Mouse (Mus musculus) embryo, embryonic 11.5 days (tissue): ENCODE measurements around the gene Rpl41.
"Not testable (repeated sequence)": the region's sequence is repeated elsewhere in the genome, so short reads cannot be mapped to it uniquely, and the experiment has no call there.

Experiments
- DNase-seq: peaks from one replicate; pipeline ENCODE4 v3.0.0-alpha.2; 2012; ENCODE audit warnings: low read depth, low spot score

Rpl41 gene

DNA sequence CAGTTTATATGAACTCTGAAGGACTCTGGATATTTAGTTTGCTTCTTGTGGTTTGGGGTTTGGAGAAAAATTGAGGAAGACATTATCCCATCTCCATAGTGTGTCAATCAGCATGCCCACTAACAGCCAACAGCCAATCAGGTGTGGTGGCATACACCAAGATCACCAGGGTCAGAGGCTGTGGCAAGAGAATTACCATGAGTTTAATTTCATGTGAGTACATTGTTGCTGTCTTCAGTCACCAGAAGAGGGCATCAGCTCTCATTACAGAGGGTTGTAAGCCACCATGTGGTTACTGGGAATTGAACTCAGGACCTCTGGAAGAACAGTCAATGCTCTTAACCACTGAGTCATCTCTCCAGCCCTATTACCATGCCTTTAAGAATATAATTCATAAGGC, 7.2 kb upstream of the Rpl41 start:
- no peak for DNase-seq

- not testable (repeated sequence) for DNase-seq
Measured at GRCm38 (mm10) chr10:128555567-128555966, 6.5 kb upstream of the Rpl41 start.

DNA sequence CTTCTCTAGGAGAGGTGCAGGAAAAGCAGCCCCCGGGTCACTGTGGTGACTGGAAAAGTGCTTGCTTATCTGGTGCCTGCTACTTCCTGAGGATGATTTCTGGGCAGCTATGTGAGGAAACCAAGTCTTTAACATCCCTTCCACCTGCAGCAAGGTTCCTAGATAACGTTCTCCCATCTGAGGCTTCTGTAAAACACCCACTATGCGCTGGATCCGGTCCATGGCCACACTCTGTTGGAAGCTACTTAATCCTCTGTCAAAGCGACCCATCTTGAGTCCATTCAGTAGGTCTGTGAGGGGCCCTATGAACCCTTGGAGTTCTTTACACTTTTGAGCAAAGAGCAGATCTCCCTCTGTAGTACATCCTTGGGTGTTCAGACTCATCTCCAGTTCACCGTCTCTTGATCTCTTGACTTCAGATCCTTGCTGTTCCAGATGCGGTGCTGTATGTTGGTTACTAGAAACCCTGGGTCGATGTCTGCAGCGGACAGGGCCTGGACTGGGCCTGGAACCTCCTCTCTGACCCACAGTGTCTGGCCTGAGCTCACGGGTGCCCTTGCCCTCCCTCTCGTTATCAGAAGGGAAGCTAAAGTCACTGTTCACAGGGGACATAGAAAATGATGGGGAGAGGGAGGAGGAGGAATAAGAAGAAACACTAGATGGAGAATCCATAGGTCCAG, 1.2 kb upstream of the Rpl41 start:
- DNase-seq = not testable (repeated sequence)

GRCm38 (mm10) chr10:128549682-128550057, 565 bp upstream of the Rpl41 start:
- DNase-seq = not testable (repeated sequence)

DNA sequence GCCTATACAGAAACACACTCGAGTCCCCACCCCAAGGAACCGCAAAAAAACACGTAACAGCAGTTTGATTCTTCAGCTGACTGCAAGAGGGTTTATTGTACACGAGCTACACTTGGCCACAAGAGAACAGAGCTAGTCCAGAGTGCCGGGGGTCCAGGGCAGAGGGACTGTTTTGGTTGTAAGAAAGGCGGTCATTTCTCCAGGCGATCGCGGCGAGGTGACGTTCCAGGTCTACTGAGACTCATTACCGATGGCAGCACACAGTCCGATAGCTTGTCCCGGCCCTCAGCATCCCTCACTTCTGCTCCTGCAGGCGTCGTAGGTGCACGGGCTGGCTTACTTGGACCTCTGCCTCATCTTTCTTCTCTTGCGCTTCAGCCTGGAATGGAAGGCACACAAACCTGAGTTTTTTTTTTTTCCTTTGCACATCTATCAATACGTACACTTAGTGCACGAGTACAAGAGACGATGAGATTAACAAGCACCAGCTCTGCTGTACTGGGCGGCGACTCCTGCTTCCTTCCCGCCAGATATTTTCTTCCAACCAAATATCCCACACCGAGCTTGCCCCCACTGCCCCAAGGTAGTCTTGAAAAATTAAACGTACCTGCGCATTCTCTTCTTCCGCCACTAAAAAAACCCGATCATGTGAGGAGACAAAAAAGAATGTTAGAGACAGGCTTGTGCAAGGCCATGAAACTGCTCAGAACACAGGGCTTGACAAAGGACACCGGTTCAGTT, 884 bp downstream of the Rpl41 start:
- DNase-seq = not testable (repeated sequence)

DNA sequence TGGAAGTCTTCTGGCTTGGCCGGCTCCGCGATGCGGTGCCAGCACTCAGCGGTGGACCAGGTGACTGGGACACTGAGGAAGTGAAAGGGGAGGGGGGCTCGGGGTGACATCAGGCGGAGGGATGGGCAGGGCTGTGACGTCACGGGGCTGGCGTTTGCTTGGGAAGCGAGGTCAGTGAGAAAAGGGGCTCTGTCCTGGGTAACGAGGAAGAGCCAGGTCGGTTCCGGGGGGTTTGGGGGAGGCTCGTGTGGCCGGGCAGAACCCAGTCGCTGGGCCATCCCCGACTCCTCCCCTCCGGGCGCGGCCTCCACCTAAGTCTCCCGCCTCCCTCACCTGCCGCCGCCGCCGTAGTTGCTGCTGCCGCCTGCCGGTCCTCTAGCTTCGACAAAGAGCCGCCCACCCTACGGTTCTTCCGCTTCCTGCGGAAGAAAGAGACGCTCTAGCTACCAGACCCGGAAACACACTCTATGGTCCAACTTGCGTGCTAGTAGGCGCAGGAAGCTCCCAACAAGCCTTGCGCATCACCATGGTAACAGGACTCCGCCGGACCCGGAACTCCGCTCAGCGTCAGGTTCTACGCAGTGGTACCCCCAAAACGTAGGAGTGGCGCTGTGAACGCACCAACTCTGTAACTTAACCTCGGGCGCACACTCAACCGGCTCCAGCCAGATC, 1.6 kb downstream of the Rpl41 start, which contains the start of gene Zc3h10:
Zc3h10 (minus strand) TSS at position 414 of the 672 bp plus-strand sequence.
- DNase-seq = peak; percentile 91

DNA sequence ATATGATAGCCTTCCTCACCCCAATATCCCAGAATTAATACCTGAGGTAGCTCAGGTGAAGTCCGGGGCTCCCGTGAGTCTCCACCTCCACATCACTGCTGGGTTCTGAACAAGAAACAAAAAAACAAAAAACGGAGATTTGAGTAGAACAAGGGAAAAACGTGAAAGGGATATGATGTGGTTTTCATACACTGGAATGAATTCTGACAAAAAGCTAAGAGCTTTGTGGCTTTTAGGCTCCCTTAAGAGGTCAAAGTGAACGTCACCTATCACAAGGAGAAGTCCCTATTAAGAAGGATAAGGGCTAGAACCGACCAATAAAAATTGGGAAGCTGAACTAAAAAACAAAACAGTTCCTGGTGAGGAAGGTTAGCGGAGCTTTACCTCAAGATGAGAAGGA, 2.3 kb downstream of the Rpl41 start:
- DNase-seq = no peak

- no peak for DNase-seq
Measured at GRCm38 (mm10) chr10:128546361-128546760, 2.7 kb downstream of the Rpl41 start.

GRCm38 (mm10) chr10:128545570-128545898, 3.6 kb downstream of the Rpl41 start:
- DNase-seq = no peak

DNA sequence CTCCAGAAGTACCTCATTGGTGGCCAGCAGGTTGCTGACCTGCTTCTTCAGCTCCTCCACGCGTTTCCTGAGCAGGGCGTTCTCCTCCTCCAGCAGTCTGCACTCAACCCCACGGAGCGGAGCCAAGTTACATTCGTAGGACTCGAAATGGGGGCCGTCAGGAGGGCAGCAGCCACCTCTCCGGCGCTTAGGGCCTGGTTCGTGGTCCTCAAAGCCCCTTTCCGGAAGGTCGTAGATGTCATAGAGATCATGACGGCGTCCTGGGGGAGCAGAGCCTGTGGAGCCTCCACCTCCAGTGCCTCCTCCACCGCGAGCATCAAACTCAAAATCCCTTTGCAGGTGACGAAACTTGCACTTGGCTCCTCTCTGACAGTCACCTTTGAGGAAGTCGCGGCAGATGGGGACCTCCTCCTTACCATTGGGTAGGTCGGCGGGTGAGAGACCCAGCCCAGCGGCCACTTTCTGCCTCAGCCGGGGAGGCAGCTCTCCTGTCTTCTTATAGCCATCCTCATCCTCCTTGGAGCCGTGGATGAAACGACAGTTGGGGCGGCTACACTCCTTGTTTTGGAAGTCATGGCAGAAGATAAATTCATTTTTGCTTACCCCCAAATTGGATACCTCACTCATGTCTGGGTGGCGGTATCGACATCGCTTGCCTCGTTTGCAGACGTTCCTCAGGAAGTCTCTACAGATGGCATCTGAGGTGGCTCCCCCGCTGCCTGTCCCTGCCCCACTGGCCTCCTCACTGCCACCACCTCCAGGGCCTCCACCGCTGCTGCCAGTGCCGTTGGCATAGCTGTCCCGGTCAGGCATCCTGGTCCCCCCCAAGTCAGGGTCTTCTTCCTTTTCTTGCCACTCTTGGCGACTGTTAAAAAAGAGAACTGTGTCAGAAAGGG, 4.2 kb downstream of the Rpl41 start:
- DNase-seq = no peak

DNA sequence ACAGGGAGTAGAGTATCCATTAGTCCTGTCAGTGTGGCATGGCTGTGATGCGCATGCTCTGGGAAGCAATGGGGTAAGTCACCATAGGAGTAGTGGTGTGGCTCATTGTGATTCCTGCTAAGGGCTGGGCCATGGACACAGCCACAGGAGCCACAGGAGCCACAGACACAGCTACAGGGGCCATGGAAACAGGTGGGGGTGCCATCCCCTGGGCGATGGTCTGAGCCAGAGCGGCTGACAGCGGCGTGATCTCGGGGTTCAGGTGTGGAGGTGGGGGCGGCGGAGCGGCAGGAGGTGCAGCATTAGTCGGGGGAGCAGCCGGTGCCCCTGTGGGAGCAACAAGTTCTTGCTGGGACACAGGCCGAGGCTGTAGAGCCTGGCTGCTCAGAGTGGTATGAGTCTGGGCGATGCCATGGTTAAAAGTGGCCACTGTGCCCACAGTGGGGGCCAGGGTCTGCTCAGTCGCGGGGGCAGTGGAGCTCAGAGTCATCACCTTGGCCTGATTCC, 4.9 kb downstream of the Rpl41 start:
- no peak for DNase-seq

DNA sequence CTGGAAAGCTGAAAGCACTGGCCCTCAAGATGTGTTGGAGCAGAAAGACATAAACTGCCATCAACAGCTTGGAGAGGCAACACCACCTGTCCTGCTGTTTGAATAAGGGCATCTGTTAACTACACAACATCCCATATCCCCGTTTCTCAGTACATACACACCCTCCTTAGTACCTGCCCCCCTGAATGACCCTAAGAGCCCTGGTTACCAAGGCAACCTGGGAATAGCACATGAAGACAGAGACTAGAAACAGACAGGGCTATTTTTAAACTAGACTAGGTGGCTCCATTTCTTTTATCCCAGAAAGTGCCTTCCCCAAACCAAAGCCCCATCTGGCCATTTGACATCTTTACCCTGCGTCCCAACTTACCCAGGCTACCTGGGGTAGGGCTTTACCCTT, 6.0 kb downstream of the Rpl41 start:
- no peak for DNase-seq

GRCm38 (mm10) chr10:128538340-128538870, 10.7 kb downstream of the Rpl41 start:
- no peak for DNase-seq

DNA sequence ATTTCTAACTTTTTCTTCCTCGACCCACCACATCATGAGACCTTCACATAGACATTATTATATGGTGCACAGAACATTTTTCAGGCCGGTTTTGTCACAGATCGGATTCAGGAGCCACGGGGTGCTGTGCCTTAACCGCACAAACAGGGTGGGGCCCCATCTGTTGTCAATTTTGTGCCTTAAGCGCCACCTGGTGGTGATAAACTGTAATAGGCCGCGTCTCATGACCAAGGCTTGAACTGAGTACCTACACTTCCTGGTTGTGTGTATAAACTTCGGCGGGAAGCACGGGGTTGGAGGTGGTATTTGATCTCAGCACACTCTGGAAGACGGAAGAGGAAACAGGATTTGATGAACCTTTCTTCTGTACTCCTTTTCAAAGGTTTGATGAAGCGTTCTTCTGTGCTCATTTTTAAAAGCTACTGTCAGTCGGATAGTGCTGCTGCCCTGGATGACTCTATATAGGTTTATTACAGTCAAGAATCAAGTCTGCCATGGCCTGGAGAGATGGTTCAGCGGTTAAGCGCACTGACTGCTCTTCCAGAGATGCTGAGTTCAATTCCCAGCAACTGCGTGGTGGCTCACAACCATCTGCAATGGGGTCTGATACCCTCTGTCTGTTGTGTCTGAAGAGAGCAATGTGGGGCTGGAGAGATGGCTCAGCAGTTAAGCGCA, 12.7 kb downstream of the Rpl41 start:
- peak; percentile 83 for DNase-seq

- DNase-seq = no peak
Measured at GRCm38 (mm10) chr10:128535624-128536265, 13.4 kb downstream of the Rpl41 start.

GRCm38 (mm10) chr10:128535206-128535605, 13.9 kb downstream of the Rpl41 start:
- no peak for DNase-seq

- no peak for DNase-seq
Measured at GRCm38 (mm10) chr10:128526366-128527356, 22.4 kb downstream of the Rpl41 start.

DNA sequence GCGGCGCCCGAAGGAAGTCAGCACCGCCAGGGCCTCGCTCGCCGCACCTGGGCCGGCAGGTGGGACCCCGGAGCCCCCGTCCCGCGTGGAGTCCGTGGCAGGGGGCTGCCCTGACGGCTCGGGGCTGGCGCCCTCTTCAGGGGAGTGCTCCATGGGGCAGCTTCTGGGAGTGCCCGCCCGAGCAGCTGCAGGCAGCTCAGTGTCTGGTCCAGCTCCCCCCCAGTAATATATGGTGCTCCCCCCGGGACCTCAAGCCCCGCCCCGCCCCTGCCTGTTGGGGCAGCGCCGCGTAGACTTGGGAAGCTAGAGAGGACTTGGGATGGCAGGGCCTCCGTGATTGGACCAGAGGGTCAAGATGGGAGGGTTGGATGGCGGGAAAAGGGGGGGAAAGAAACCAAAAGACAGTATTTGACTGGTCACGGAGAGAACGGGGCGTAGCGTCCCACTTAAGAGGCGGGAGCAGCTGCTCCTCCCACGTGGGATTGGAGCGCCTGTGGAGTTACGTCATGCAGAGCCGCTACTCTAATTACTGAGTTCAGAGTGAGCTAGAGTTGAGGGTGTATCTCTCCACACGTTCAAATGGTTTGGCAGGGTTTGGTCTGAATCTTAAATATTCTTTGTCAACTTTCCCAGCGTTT, 23.3 kb downstream of the Rpl41 start, which contains the start of gene Esyt1:
Esyt1 (minus strand) TSS at position 201 of the 638 bp plus-strand sequence.
- DNase-seq = peak; percentile 94
